Mouse (Mus musculus): ENCODE measurements around the gene Bmp2k.

DNA sequence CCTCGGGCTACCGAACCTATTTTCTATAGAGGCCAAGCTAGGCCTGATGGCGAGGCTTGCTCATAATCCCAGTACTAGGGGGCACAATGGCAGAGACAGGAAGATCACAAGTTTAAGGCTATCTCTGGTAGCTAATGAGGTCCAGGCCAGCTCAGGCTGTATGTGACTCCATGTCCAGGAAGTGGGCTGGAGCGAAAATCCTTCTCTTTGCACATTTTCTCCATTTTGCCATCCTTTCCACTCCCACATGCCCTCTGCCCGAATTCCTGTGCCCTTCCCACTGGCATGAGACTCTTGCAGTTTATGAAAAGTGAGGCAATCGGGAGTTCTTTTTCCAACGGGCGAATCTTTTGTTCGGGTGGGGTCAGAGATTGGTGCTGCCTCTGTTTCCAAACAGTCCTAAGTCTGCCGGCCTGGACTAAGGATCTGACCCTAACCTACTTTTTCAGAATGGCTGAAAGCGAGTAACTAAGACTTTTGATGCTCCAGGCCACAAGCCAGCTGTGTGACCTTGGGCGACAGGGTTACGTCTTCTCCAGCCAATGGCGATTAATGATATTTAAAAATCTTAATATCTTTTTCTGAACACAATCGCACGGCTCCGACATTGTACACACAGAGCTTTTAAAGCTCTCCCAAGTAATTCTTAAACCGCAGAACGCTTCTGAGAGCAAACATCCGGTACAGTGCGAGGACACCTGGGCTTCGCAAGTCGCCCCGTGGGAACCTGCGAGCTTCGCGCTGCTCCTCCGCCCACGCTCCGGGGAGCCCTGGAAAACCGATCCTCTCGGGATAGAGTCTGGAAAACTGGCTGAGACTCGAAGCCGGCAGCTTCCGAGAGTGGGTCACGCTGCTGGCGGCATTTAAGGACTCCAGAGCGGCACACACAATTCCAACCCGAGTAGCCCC lies 834 bp upstream of the Bmp2k start:
- no peak for TF ChIP-seq CTCF (IDR thresholded peaks at IDR 0.05; ENCODE audit: borderline replicate concordance, extremely low read depth, insufficient read depth, insufficient read length)
- TF ChIP-seq POLR2A (IDR thresholded peaks at IDR 0.05; ENCODE audit: borderline replicate concordance, extremely low read depth, insufficient read depth, insufficient read length, poor library complexity, severe bottlenecking), result no peak

Measured in brain, embryonic 14.5 days (tissue).